Mouse (Mus musculus) neural tube, embryonic 11.5 days (tissue): ENCODE measurements around the gene Nlk. TPM values are rescaled to one million over a fixed set of nuclear protein-coding genes. Genes with fewer than 3 reads are reported as not detected.

Source experiments
- ATAC-seq: fragments of 200-750 bp; cut with Nextera tagmentation; 2 replicates; pipeline ENCODE4 v1.8.0; 2017; ENCODE audit warnings: moderate number of reproducible peaks, mild to moderate bottlenecking, moderate TSS enrichment, moderate library complexity; ENCODE audit not compliant: insufficient read depth, low FRiP score, low TSS enrichment
- DNase-seq: peaks from one replicate; pipeline ENCODE4 v3.0.0-alpha.2; 2015; ENCODE audit warnings: low spot score
- H3K27ac ChIP-seq: fragments of 300-500 bp; sonication (generic); 2 replicates; pipeline ENCODE4 v1.5.1; 2014; ENCODE audit warnings: low read depth, mild to moderate bottlenecking, low read length
- H3K27me3 ChIP-seq: fragments of 300-500 bp; sonication (generic); 2 replicates; pipeline ENCODE4 v1.6.1; 2014; ENCODE audit warnings: mild to moderate bottlenecking, low read length, mixed read lengths; ENCODE audit not compliant: control insufficient read depth, insufficient read depth
- H3K36me3 ChIP-seq: fragments of 300-500 bp; sonication (generic); 2 replicates; pipeline ENCODE4 v1.6.1; 2014; ENCODE audit warnings: mild to moderate bottlenecking, low read length, moderate library complexity, mixed read lengths; ENCODE audit not compliant: control insufficient read depth, insufficient read depth
- H3K4me1 ChIP-seq: fragments of 300-500 bp; sonication (generic); 2 replicates; pipeline ENCODE4 v1.6.1; 2014; ENCODE audit warnings: low read length, mixed read lengths; ENCODE audit not compliant: control insufficient read depth, insufficient read depth
- H3K4me2 ChIP-seq: fragments of 300-500 bp; sonication (generic); 2 replicates; pipeline ENCODE4 v1.6.1; 2014; ENCODE audit warnings: low read depth, mild to moderate bottlenecking, moderate library complexity
- H3K4me3 ChIP-seq: fragments of 300-500 bp; sonication (generic); 2 replicates; pipeline ENCODE4 v1.5.1; 2014; ENCODE audit warnings: low read depth, low read length
- H3K9ac ChIP-seq: fragments of 300-500 bp; sonication (generic); 2 replicates; pipeline ENCODE4 v1.6.1; 2014; ENCODE audit warnings: mild to moderate bottlenecking, low read length
- H3K9me3 ChIP-seq: fragments of 300-500 bp; sonication (generic); 2 replicates; pipeline ENCODE4 v1.6.1; 2016; ENCODE audit warnings: low read length; ENCODE audit not compliant: control insufficient read depth
- WGBS: fragments of 180-500 bp; shearing (Covaris S2); extraction: QIAGEN DNeasy Blood & Tissue Kit; methylation state at CpG from one replicate; pipeline ENCODE4 v1.1.7; 2014; 5-methylcytosine and 5-hydroxymethylcytosine counted together
- polyA plus RNA-seq: library from polyadenylated mRNA; unstranded; fragments of >200 nt; fragmentation: Nextera tagmentation; extraction: Ambion mirVana; gene quantifications from 2 replicates; pipeline ENCODE4 v1.2.1, GENCODE M21; 2014

The Nlk gene
- polyA plus RNA-seq, 1 experiment from 2014 or later: 25.3 TPM

GRCm38 (mm10) chr11:78628871-78629270 is 68.3 kb downstream of the Nlk start:
- Histone ChIP-seq H3K27me3 (no peaks in the 10 kb centered on the region), H3K36me3 (no peaks in the 10 kb centered on the region), H3K9me3 (no peaks in the 10 kb centered on the region), H3K4me1 (no peaks in the 10 kb centered on the region), H3K9ac (no peak overlapping the region), H3K27ac (no peak overlapping the region), H3K4me2 (no peak overlapping the region), H3K4me3 (no peak overlapping the region)
- WGBS: 74% methylated on average over 3 of the region's 3 CpGs
- no peak for ATAC-seq
- DNase-seq: no peak

GRCm38 (mm10) chr11:78624377-78624776 is 72.8 kb downstream of the Nlk start:
- no peak for ATAC-seq
- H3K4me2 ChIP-seq: no peak overlapping the region
- DNase-seq: no peak
- no peak overlapping the region for H3K27ac ChIP-seq
- WGBS: 43% methylated on average over 3 of the region's 3 CpGs
- no peaks in the 10 kb centered on the region for H3K27me3 ChIP-seq
- H3K4me1 ChIP-seq: no peaks in the 10 kb centered on the region
- H3K36me3 ChIP-seq: no peaks in the 10 kb centered on the region
- H3K9ac ChIP-seq: no peak overlapping the region
- H3K9me3 ChIP-seq: no peaks in the 10 kb centered on the region
- no peak overlapping the region for H3K4me3 ChIP-seq

DNA sequence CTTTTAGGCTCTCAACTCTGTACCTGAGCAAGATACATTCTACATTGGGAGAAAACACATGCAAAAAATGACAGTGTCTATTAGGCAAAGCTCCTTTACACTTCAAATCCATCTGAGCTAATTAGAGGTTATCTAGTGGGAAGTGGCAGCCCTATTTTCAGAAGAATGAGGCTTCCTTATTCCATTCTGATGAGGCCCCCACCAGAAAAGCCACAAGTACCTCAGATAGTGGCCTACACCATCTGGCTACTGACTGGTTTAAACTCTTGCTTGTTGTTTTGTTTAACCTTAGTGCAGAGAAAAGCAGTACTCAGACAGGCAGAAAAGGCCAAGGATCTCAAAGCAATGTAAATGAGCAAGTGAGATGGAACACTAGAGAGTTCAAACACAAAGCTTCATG is 75.2 kb downstream of the Nlk start:
- Histone ChIP-seq H3K4me2 (no peak overlapping the region), H3K4me3 (no peak overlapping the region), H3K9ac (no peak overlapping the region), H3K27ac (no peak overlapping the region), H3K27me3 (no peaks in the 10 kb centered on the region), H3K4me1 (no peaks in the 10 kb centered on the region), H3K36me3 (no peaks in the 10 kb centered on the region), H3K9me3 (no peaks in the 10 kb centered on the region)
- ATAC-seq (no peak), DNase-seq (no peak)

- Histone ChIP-seq H3K9me3 (no peaks in the 10 kb centered on the region), H3K4me3 (no peak overlapping the region), H3K27ac (no peak overlapping the region), H3K9ac (no peak overlapping the region), H3K4me2 (no peak overlapping the region), H3K36me3 (no peaks in the 10 kb centered on the region), H3K4me1 (no peaks in the 10 kb centered on the region), H3K27me3 (no peaks in the 10 kb centered on the region)
- 88% methylated on average over 3 of the region's 3 CpGs for WGBS
- DNase-seq (no peak), ATAC-seq (no peak)
These were observed 77.0 kb downstream of the Nlk start for GRCm38 (mm10) chr11:78620179-78620578.

DNA sequence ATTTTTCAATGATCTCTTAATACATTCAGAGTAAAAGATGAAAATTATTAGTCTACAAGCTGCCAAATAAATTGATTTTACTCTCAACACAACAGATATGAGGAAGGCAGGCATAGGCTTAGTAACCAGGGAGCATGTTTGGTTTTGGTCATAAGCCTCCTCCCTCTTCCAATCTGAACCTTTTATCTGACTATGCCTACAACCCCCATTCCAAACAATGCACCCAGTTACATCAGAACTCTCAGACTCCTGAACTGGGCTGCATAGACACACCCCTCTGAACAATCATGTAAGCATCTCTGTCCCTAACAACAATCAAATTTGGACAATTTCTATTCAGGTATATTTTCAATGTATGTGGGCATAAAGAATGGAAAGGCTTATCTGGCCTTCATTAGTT is 85.9 kb downstream of the Nlk start:
- Histone ChIP-seq H3K36me3 (no peaks in the 10 kb centered on the region), H3K27ac (no peak overlapping the region), H3K4me1 (no peaks in the 10 kb centered on the region), H3K9ac (no peak overlapping the region), H3K4me3 (no peak overlapping the region), H3K9me3 (no peaks in the 10 kb centered on the region), H3K4me2 (no peak overlapping the region), H3K27me3 (no peaks in the 10 kb centered on the region)
- no peak for ATAC-seq
- DNase-seq: no peak

DNA sequence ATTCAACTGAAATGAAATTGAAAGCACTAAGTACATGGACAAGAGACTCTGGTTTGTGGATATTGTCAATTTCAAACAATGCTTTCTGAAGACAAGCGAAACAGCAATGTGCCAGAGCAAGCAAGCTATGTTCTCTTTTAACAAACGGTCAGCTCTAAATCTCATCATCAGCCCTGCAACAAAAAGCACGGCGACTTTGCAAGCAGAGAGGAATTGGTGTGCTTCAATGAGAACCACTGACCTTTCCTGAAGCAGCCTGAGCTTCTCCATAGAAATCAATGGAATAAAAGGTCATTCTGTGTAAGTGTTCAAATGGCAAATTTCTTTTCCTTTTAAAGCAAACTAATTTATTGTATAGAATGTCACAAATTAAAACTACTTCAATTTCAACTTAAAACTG is 87.5 kb downstream of the Nlk start:
- no peaks in the 10 kb centered on the region for H3K36me3 ChIP-seq
- H3K4me1 ChIP-seq: no peaks in the 10 kb centered on the region
- 85% methylated on average over 4 of the region's 4 CpGs for WGBS
- no peak overlapping the region for H3K4me2 ChIP-seq
- no peaks in the 10 kb centered on the region for H3K27me3 ChIP-seq
- no peak overlapping the region for H3K9ac ChIP-seq
- no peak overlapping the region for H3K4me3 ChIP-seq
- no peaks in the 10 kb centered on the region for H3K9me3 ChIP-seq
- DNase-seq: no peak
- no peak for ATAC-seq
- H3K27ac ChIP-seq: no peak overlapping the region

- no peaks in the 10 kb centered on the region for H3K9me3 ChIP-seq
- DNase-seq: no peak
- no peak overlapping the region for H3K4me2 ChIP-seq
- H3K9ac ChIP-seq: no peak overlapping the region
- no peak overlapping the region for H3K4me3 ChIP-seq
- no peak overlapping the region for H3K27ac ChIP-seq
- no peaks in the 10 kb centered on the region for H3K4me1 ChIP-seq
- no peaks in the 10 kb centered on the region for H3K27me3 ChIP-seq
- ATAC-seq: no peak
- H3K36me3 ChIP-seq: no peaks in the 10 kb centered on the region
- 93% methylated on average over 1 of the region's 1 CpGs for WGBS
These were observed 92.3 kb downstream of the Nlk start for GRCm38 (mm10) chr11:78604826-78605225.

DNA sequence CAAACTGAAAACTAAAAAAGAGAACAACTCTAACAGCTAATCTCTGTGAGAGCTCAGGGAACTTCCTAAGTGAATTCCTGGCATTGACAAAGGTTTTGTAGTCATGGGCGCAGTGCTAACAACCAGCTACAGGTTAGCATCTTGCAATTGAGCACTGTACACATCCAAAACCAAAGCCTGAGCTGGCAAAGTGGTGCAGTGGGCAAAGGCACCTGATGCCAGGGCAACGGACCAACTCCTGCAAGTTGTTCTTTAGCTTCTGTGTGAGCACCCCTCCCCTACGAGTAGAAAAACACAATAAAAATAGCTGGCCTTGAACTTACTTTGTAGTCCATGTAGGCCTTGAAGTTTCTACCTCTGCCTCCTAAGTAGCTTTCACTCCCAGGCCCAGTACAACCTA is 94.4 kb downstream of the Nlk start:
- 86% methylated on average over 3 of the region's 3 CpGs for WGBS
- no peak overlapping the region for H3K4me2 ChIP-seq
- no peak for ATAC-seq
- H3K27me3 ChIP-seq: no peaks in the 10 kb centered on the region
- H3K9me3 ChIP-seq: no peaks in the 10 kb centered on the region
- no peak overlapping the region for H3K27ac ChIP-seq
- H3K9ac ChIP-seq: no peak overlapping the region
- no peak overlapping the region for H3K4me3 ChIP-seq
- no peaks in the 10 kb centered on the region for H3K36me3 ChIP-seq
- no peak for DNase-seq
- no peaks in the 10 kb centered on the region for H3K4me1 ChIP-seq

DNA sequence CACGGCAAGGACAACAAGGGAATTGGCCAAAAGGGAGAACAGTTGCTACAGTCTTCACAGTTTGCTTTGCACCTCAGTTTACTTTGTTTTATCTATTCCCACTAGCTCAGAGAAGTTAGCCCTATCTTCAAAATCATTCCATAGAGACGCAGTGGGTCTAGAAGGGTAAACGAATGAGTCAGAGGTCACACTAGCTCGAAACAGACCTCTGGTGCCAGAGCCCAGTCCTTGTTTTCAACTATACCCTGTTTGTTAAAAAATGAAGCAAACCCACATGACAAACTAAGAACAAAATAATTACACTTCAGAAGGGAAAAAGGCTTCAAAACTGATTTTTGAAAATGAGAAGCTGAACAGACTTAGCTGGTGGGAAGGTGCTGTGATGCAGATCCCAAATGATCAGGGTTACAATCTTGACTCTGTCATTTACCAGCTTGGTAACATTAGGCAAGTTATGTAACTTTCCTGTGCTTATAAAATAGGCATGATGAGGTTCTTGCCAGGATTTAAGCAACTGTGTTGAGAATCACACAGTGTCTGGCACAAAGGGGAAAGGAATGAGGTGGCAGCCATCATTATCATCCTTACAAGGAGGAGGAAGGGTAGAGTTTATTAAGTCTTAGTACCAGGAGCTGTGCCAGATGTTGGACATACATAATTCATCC is 96.1 kb downstream of the Nlk start:
- no peak overlapping the region for H3K27ac ChIP-seq
- no peaks in the 10 kb centered on the region for H3K27me3 ChIP-seq
- H3K4me1 ChIP-seq: no peaks in the 10 kb centered on the region
- ATAC-seq: no peak
- WGBS: 85% methylated on average over 4 of the region's 4 CpGs
- H3K9ac ChIP-seq: no peak overlapping the region
- no peak overlapping the region for H3K4me2 ChIP-seq
- H3K36me3 ChIP-seq: no peaks in the 10 kb centered on the region
- no peaks in the 10 kb centered on the region for H3K9me3 ChIP-seq
- no peak overlapping the region for H3K4me3 ChIP-seq
- DNase-seq: no peak
